Mouse (Mus musculus) liver, postnatal 0 days (tissue): Measurements from ENCODE around the gene Cym.

ENCODE experiments used
- CTCF ChIP-seq: sonication (generic); IDR thresholded peaks from 2 replicates; pipeline ENCODE4 v1.5.1; 2016; ENCODE audit warnings: antibody characterized with exemption, low read depth
- EP300 ChIP-seq: IDR thresholded peaks from 2 replicates; pipeline ENCODE4 v1.6.1; 2016; ENCODE audit warnings: antibody characterized with exemption, low read depth, mild to moderate bottlenecking

GRCm38 (mm10) chr3:107207625-107208253 is 13.8 kb downstream of the Cym start:
- TF ChIP-seq CTCF, result no peak
- TF ChIP-seq EP300, result no peak
